Mouse (Mus musculus) mammary gland, adult 2 months (tissue): ENCODE results near the gene Atp2b2. TPM values are rescaled to one million over a fixed set of nuclear protein-coding genes. Genes with fewer than 3 reads are reported as not detected.

ENCODE experiments used
- polyA plus RNA-seq: library from polyadenylated mRNA; depleted of rRNA; stranded (reverse); fragments of >200 nt; gene quantifications from 2 replicates; pipeline ENCODE4 v1.2.3, GENCODE M21; 2012; ENCODE audit warnings: low replicate concordance; rRNA removed

Atp2b2 gene
- polyA plus RNA-seq: 0.10 and 0.30 TPM in 2 replicates

DNA sequence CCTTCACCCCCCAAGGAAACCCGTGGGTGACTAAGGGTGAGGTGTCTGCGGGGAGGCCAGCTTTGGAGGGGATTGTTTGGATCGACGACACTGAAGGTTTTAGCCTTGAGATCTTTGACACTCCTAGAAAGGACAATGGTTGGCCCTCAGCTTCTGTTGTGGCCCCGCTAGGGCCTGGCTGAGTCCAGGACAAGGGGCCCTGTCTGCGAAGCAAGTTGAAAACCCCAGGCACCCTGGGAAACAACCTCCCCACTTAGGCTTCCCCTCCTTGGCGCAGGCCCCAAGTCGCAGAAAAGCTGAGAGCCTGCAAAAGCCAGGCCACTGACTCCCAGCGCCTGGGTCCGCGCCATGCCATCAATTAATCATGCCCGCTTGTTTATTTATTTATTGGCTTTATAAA, at the start of gene Atp2b2:
Gene Atp2b2, minus strand, starts transcription at position 282 of the 400 bp plus-strand sequence.

DNA sequence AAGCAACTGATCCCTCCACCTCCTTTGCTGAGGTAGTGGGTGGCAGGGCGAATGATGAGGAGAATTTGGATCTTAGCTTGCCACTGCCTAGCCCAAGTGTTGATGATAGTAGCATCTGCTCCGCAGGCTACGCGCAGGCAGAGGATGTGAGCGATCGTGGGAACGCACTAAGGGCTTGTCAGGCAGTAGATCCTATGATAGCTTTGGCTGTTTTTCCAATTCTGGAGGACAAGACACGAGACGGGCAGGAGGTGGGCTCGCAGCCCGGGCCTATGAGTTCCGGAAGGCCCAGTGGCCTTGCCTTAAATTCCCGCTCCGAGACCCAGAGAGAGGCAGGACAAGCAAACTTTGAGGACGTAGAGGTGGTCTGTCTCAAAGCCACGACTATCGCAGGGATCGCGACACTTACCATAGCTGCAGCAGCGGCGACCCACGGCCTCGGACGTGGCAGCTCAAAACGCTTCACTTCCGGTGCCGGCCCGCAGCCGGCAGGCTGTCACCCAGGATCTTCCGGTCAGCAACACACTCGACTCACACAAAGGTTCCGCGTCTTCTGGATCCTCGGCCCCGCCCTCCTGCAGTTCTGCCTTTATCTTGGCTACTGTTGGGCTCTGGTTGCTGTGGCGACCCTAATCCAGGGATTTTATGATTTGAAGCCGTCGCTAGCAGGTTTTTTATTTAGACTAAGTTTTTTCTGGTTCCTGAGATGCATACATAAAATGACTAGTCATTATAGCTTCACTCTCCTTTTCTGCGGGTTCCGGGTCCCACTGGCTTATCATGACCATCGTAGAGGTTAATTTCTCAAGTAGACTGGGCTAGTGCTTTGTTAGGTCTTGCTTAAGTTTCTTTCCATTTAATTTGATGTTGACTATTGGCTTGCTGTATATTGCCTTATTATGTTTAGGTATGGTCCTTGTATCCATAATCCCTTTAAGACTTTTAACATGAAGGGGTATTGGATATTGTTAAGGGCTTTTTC, 301.9 kb downstream of the Atp2b2 start, which contains the start of gene Sec13:
Gene Sec13, minus strand, starts transcription at position 508 of the 982 bp plus-strand sequence.

DNA sequence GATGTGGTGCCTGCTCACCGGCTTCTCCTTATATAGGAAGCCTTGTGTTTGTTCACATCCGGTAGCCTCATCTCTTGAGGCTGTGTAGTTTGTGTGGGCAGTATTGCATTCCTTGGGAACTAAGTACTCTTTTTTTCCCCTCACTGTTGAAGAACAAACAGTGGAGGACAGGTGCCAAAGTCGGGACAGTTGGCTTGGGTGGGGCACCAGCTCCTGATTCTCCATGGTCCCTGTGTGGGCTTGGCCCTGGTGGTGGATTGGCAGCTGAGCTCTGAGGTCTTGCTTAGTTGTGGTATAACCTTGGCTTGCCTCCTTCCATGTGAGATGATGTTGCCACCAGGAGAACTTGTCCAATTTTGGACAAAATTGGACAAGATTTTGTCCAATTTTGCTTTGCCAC, 322.5 kb downstream of the Atp2b2 start, which contains the start of gene Ghrl:
Gene Ghrl, minus strand, starts transcription at position 3 of the 400 bp plus-strand sequence.

GRCm38 (mm10) chr6:113696582-113697221, 345.7 kb downstream of the Atp2b2 start, which contains the start of gene Tatdn2:
Gene Tatdn2, plus strand, starts transcription at chr6:113697050.

Other genes with a start within 250 kb of the Atp2b2 start
- gene Slc6a11, start 88.6 kb upstream of the Atp2b2 start, polyA plus RNA-seq: 0.09 TPM in 1 of 2 replicates, not detected in the other
- gene Slc6a1, start 240.0 kb upstream of the Atp2b2 start, polyA plus RNA-seq: 0.37 and 0.91 TPM in 2 replicates